Mouse (Mus musculus) cerebellum, adult 2 months (tissue): ENCODE data around the gene Adamtsl1.

ENCODE experiments used
- CTCF ChIP-seq: fragments of 200-500 bp; IDR thresholded peaks from 2 replicates; pipeline ENCODE4 v1.5.1; 2011; ENCODE audit warnings: low read depth, mild to moderate bottlenecking, control low read depth, low read length, moderate library complexity, borderline replicate concordance; ENCODE audit not compliant: insufficient read depth
- POLR2A ChIP-seq: fragments of 200-500 bp; IDR thresholded peaks from 2 replicates; pipeline ENCODE4 v1.6.1; 2011; ENCODE audit warnings: low read length, control low read depth, borderline replicate concordance; ENCODE audit not compliant: insufficient read depth

GRCm38 (mm10) chr4:86077854-86078253 is 563.9 kb downstream of the Adamtsl1 start:
- TF ChIP-seq CTCF (no peak), POLR2A (no peak)
